Mouse (Mus musculus) bone marrow, adult 2 months (tissue): ENCODE measurements around the gene Olfr776.

Source experiments
- CTCF ChIP-seq: fragments of 200-500 bp; IDR thresholded peaks from 2 replicates; pipeline ENCODE4 v1.5.1; 2011; ENCODE audit warnings: low read length, control low read depth; ENCODE audit not compliant: control insufficient read depth, insufficient read depth
- POLR2A ChIP-seq: fragments of 200-500 bp; IDR thresholded peaks from 2 replicates; pipeline ENCODE4 v1.6.1; 2011; ENCODE audit warnings: low read depth, mild to moderate bottlenecking, control low read depth, low read length, borderline replicate concordance; ENCODE audit not compliant: control insufficient read depth

DNA sequence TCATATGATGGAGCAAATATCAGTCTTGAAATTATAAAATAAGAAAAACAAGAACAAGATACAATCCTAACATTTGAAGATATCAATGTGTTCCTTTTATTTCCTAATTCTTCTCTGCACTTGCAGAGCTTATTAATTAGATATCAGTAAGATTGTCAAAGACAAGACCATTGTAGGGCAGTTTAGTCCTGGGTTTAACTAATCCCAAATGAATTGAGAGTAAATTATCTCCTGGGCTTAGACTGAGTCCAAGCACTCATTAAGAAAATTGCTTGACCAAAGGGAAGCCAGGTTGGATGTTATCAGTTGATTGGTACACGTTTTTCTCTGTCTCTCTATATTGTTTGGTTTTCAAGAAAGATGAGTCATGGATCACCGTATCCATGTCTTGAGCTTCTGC is 23.0 kb upstream of the Olfr776 start, which contains the start of gene Olfr774:
- TF ChIP-seq POLR2A (no peak), CTCF (no peak)
